Mouse (Mus musculus) embryonic facial prominence, embryonic 13.5 days (tissue): ENCODE results near the gene Rundc1. TPM values are rescaled to one million over a fixed set of nuclear protein-coding genes. Genes with fewer than 3 reads are reported as not detected.
"Not testable (repeated sequence)": the region's sequence is repeated elsewhere in the genome, so short reads cannot be mapped to it uniquely, and the experiment has no call there.

Source experiments
- ATAC-seq: fragments of 200-750 bp; cut with Nextera tagmentation; 2 replicates; pipeline ENCODE4 v1.8.0; 2017; ENCODE audit warnings: low read depth; ENCODE audit not compliant: insufficient number of reproducible peaks, insufficient read depth, low FRiP score, low TSS enrichment
- H3K27ac ChIP-seq: fragments of 300-500 bp; sonication (generic); 2 replicates; pipeline ENCODE4 v1.5.1; 2015; ENCODE audit warnings: moderate library complexity, mild to moderate bottlenecking, inconsistent platforms
- H3K27me3 ChIP-seq: fragments of 300-500 bp; sonication (generic); 2 replicates; pipeline ENCODE4 v1.6.1; 2015; ENCODE audit warnings: mild to moderate bottlenecking, inconsistent platforms
- H3K36me3 ChIP-seq: fragments of 300-500 bp; sonication (generic); 2 replicates; pipeline ENCODE4 v1.6.1; 2015; ENCODE audit warnings: mild to moderate bottlenecking, inconsistent platforms
- H3K4me1 ChIP-seq: fragments of 300-500 bp; sonication (generic); 2 replicates; pipeline ENCODE4 v1.6.1; 2015; ENCODE audit warnings: inconsistent platforms
- H3K4me2 ChIP-seq: fragments of 300-500 bp; sonication (generic); 2 replicates; pipeline ENCODE4 v1.6.1; 2015; ENCODE audit warnings: moderate library complexity, mild to moderate bottlenecking, inconsistent platforms
- H3K4me3 ChIP-seq: fragments of 300-500 bp; sonication (generic); 2 replicates; pipeline ENCODE4 v1.5.1; 2015; ENCODE audit warnings: mild to moderate bottlenecking, inconsistent platforms
- H3K9ac ChIP-seq: fragments of 300-500 bp; sonication (generic); 2 replicates; pipeline ENCODE4 v1.6.1; 2015; ENCODE audit warnings: mild to moderate bottlenecking, inconsistent platforms
- H3K9me3 ChIP-seq: fragments of 300-500 bp; sonication (generic); 2 replicates; pipeline ENCODE4 v1.6.1; 2016; ENCODE audit warnings: inconsistent platforms
- WGBS: fragments of 180-500 bp; shearing (Covaris S2); methylation state at CpG from one replicate; pipeline ENCODE4 v1.1.7; 2015; ENCODE audit warnings: mixed read lengths; 5-methylcytosine and 5-hydroxymethylcytosine counted together
- polyA plus RNA-seq: library from polyadenylated mRNA; unstranded; fragments of >200 nt; fragmentation: Nextera tagmentation; extraction: Ambion mirVana; gene quantifications from 2 replicates; pipeline ENCODE4 v1.2.1, GENCODE M21; 2015

Gene Rundc1
- polyA plus RNA-seq, 1 experiment from 2014 or later, result 19.5 TPM

- Histone ChIP-seq H3K4me3 (peak overlapping the region; percentile 72), H3K9me3 (no peaks in the 10 kb centered on the region), H3K27ac (0 out of 2 replicates have a peak overlapping the region, but pooled peaks have one; percentile 11), H3K27me3 (peaks cover 5% of the 10 kb centered on the region; the same call in 1 of the 2 replicates), H3K9ac (peak overlapping the region; percentile 79), H3K36me3 (no peaks in the 10 kb centered on the region), H3K4me2 (peak overlapping the region; percentile 94), H3K4me1 (peaks cover 37% of the 10 kb centered on the region)
- WGBS, result under 1% methylated on average over 28 of the region's 31 CpGs
- ATAC-seq, result peak; percentile 7; the same call in 1 of the 2 replicates
These were observed 43.4 kb downstream of the Rundc1 start for GRCm38 (mm10) chr11:101468263-101468688.

DNA sequence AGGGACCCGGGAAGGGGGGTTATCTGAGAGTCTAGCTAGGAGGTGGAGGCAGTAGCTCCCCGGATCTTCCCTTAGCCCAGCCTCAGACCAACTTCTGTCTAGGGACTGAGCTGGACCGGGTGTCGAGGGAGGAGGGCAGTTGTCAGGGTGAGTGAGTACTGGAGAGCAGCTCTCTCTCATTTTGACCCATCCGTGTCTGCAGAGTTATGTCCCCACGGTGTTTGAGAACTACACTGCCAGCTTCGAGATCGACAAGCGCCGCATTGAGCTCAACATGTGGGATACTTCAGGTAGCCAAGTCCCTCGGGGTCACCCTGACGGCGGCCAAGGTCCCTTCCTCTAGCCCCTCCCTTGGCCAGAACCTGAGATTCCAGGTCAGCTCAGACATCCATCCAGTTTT, 43.8 kb downstream of the Rundc1 start:
- no peaks in the 10 kb centered on the region for H3K36me3 ChIP-seq
- peaks cover 5% of the 10 kb centered on the region; the same call in 1 of the 2 replicates for H3K27me3 ChIP-seq
- no peak for ATAC-seq
- no peaks in the 10 kb centered on the region for H3K9me3 ChIP-seq
- peak overlapping the region; percentile 72 for H3K4me3 ChIP-seq
- no peak overlapping the region for H3K27ac ChIP-seq
- WGBS, result 3% methylated on average over 13 of the region's 13 CpGs
- H3K9ac ChIP-seq, result peak overlapping the region; percentile 79
- H3K4me1 ChIP-seq, result peaks cover 34% of the 10 kb centered on the region
- H3K4me2 ChIP-seq, result peak overlapping the region; percentile 94

DNA sequence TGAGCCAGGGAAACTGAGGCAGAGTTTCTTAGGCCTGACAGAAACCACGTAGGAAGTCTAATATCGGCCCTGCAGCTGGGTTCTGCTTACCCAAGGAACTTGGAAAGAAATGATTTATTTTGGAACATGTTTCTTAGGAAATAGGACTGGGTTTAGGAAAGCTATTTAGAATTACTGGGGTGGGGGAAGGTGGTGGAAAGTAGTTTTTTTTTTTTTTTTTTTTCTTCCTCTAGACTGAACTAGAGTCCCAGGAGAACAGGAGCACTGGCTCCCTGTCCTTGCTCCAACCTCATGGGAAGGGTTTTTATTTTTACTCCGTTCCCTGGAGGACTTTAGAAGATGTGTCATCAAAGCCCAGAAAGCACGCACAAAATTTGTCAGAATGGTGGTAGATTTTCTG, 44.3 kb downstream of the Rundc1 start:
- H3K4me3 ChIP-seq, result peak overlapping the region; percentile 72
- 0 out of 2 replicates have a peak overlapping the region, but pooled peaks have one; percentile 79 for H3K9ac ChIP-seq
- H3K36me3 ChIP-seq, result no peaks in the 10 kb centered on the region
- peaks cover 5% of the 10 kb centered on the region; the same call in 1 of the 2 replicates for H3K27me3 ChIP-seq
- peaks cover 29% of the 10 kb centered on the region for H3K4me1 ChIP-seq
- peak overlapping the region; percentile 94 for H3K4me2 ChIP-seq
- H3K27ac ChIP-seq, result no peak overlapping the region
- 62% methylated on average over 4 of the region's 4 CpGs for WGBS
- ATAC-seq, result no peak
- no peaks in the 10 kb centered on the region for H3K9me3 ChIP-seq

GRCm38 (mm10) chr11:101470206-101470605, 45.3 kb downstream of the Rundc1 start:
- Histone ChIP-seq H3K27me3 (peaks cover 5% of the 10 kb centered on the region; the same call in 1 of the 2 replicates), H3K36me3 (no peaks in the 10 kb centered on the region)
- WGBS, result 28% methylated on average over 7 of the region's 7 CpGs

DNA sequence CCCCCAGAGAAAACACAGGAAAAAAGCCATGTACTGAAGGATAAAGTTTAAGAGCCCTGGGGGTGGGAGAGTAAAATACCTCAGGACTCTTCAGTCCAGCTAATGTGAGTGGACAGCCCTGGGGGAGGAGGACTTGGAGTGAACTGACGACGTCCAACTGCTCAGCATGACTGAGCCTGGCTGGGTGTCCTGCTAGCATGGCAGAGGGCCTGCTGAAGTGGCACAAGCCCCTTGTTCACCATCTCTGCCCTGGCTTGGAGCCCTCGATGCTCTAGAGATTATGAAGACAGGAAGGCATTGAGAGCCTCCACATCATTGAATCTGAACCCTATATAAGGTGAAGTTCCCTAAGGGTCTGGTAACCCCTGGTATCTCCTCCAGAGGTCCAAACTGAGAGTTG, 47.0 kb downstream of the Rundc1 start:
- no peak overlapping the region for H3K27ac ChIP-seq
- WGBS, result 54% methylated on average over 3 of the region's 3 CpGs

More at GRCm38 (mm10) chr11:101470206-101470605, 45.3 kb downstream of the Rundc1 start:
- Histone ChIP-seq H3K27ac (no peak overlapping the region), H3K4me3 (no peak overlapping the region), H3K4me1 (peaks cover 19% of the 10 kb centered on the region), H3K4me2 (no peak overlapping the region), H3K9ac (no peak overlapping the region), H3K9me3 (no peaks in the 10 kb centered on the region)
- no peak for ATAC-seq

GRCm38 (mm10) chr11:101472336-101472735, 47.5 kb downstream of the Rundc1 start:
- Histone ChIP-seq H3K4me2 (no peak overlapping the region), H3K4me3 (no peak overlapping the region), H3K9ac (no peak overlapping the region), H3K27me3 (peaks cover 3% of the 10 kb centered on the region; the same call in 1 of the 2 replicates), H3K9me3 (no peaks in the 10 kb centered on the region), H3K36me3 (no peaks in the 10 kb centered on the region), H3K4me1 (peaks cover 18% of the 10 kb centered on the region), H3K27ac (no peak overlapping the region)
- ATAC-seq, result no peak
- 37% methylated on average over 7 of the region's 7 CpGs for WGBS

More for the DNA sequence above, 47.0 kb downstream of the Rundc1 start:
- no peak for ATAC-seq
- H3K27me3 ChIP-seq, result peaks cover 3% of the 10 kb centered on the region; the same call in 1 of the 2 replicates
- H3K9me3 ChIP-seq, result no peaks in the 10 kb centered on the region
- no peaks in the 10 kb centered on the region for H3K36me3 ChIP-seq
- H3K9ac ChIP-seq, result no peak overlapping the region
- H3K4me3 ChIP-seq, result no peak overlapping the region
- no peak overlapping the region for H3K4me2 ChIP-seq
- peaks cover 19% of the 10 kb centered on the region for H3K4me1 ChIP-seq

DNA sequence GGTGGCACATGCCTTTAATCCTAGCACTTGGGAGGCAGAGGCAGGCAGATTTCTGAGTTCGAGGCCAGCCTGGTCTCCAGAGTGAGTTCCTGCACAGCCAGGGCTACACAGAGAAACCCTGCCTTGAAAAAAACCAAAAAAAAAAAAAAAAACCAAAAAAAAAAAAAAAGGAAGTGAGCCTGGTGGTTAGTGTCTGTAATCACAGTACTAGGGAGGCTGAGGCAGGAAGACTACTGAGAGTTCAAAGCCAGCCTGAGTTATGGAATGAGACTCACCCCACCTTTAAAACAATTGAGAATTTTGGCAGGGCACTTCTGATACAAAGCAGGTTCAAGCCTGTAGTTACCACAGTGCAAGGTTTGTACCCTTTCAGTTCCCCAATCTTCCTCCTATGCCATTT, 48.8 kb downstream of the Rundc1 start:
- not testable (repeated sequence) for H3K4me2 ChIP-seq, H3K27me3 ChIP-seq, H3K4me3 ChIP-seq, H3K9me3 ChIP-seq, H3K27ac ChIP-seq, H3K9ac ChIP-seq, H3K36me3 ChIP-seq, ATAC-seq
- 75% methylated on average over 1 of the region's 1 CpGs for WGBS
- H3K4me1 ChIP-seq, result peaks cover 11% of the 10 kb centered on the region; the same call in 1 of the 2 replicates

DNA sequence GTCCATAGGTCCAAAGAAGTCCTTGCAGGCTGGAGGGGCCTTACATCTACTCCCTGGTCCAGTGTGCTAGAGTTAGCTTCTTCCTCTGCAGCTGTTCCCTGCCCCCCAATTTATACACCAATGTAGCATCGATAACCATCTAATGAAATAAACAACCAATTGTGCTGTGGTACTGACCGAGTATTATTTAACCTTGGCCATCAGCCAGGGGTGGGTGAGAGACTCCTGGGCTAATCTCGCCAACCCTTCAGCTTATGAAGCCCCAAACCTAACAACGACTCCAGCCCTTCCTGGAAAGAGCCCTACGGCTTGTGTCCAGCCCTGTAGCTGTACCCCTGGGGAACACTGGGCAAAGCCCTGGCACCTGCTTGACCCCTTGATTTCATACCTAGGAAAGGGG, 49.4 kb downstream of the Rundc1 start:
- Histone ChIP-seq H3K4me2 (no peak overlapping the region), H3K36me3 (no peaks in the 10 kb centered on the region), H3K27ac (no peak overlapping the region), H3K4me3 (no peak overlapping the region), H3K9me3 (no peaks in the 10 kb centered on the region), H3K9ac (no peak overlapping the region), H3K27me3 (peaks cover 3% of the 10 kb centered on the region), H3K4me1 (peaks cover 13% of the 10 kb centered on the region; the same call in 1 of the 2 replicates)
- 76% methylated on average over 5 of the region's 5 CpGs for WGBS
- ATAC-seq, result no peak

DNA sequence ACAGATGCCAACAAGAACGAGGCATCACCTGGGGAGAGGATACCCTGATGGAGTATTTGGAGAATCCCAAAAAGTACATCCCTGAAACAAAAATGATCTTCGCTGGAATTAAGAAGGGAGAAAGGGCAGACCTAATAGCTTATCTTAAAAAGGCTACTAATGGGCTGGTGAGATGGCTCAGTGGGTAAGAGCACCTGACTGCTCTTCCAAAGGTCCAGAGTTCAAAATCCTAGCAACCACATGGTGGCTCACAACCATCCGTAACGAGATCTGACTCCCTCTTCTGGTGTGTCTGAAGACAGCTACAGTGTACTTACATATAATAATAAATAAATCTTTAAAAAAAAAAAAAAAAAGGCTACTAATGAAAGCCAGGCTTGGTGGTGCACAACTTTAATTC, 51.5 kb downstream of the Rundc1 start:
- not testable (repeated sequence) for H3K27ac ChIP-seq, H3K4me3 ChIP-seq, H3K9me3 ChIP-seq, ATAC-seq, H3K9ac ChIP-seq, H3K36me3 ChIP-seq, H3K27me3 ChIP-seq, H3K4me2 ChIP-seq
- peaks cover 13% of the 10 kb centered on the region; the same call in 1 of the 2 replicates for H3K4me1 ChIP-seq
- WGBS, result 92% methylated on average over 4 of the region's 4 CpGs

DNA sequence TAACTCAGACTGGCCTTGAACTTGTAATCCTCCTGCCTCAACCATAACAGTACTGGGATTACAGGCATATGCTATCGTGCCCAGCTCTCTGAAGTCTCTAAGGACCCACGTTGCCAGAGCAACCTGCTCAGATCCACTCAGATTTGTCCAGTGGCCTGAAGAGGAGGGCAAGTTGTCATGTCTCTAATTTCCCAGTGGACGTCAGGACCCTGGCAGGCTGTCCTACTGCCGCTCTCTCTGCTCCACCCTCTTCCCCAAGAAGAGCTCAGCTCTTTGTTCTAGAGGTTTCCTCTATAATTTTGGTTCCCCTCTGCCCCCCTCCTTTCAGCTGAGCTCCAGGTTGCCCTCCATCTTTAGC, 52.3 kb downstream of the Rundc1 start:
- H3K4me2 ChIP-seq, result no peak overlapping the region
- ATAC-seq, result no peak
- peaks cover 13% of the 10 kb centered on the region; the same call in 1 of the 2 replicates for H3K4me1 ChIP-seq
- WGBS, result 40% methylated on average over 4 of the region's 4 CpGs
- no peak overlapping the region for H3K9ac ChIP-seq
- no peaks in the 10 kb centered on the region for H3K36me3 ChIP-seq
- H3K9me3 ChIP-seq, result no peaks in the 10 kb centered on the region
- H3K4me3 ChIP-seq, result no peak overlapping the region
- H3K27ac ChIP-seq, result no peak overlapping the region
- H3K27me3 ChIP-seq, result peaks cover 3% of the 10 kb centered on the region

DNA sequence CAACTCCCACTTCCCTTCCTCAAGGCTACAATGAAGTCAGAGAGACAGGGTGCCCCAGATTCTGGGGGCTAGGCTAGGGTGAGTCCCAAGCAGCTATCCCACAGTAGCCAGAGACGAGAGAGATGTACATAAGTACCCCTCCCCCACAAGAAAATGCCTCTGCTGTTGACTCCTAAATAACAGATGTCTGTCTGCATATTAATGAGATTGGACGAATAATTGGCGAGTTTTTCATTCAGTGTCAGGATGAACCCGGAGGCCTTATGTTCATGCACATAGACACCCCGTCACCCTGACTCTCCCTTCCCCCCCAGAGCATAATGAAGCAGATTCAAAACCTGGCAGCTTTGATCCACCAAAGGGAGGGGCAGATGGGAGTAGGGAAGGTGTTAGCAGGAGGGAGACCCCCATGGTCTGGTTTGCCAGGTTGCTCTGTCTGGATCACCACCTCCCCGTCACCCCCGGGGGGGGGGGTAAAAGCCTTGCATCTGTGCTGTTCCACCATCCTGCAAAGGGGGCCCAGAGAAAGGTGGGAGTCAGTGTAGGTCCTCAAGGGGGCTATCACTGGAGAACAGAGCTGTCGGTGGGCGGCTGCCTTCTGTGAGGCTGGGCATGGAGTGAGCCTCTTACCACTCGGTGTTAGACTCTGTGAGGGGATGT, 52.8 kb downstream of the Rundc1 start:
- H3K27ac ChIP-seq, result no peak overlapping the region
- no peak for ATAC-seq
- WGBS, result 51% methylated on average over 10 of the region's 10 CpGs

GRCm38 (mm10) chr11:101479171-101479635, 54.3 kb downstream of the Rundc1 start:
- H3K36me3 ChIP-seq, result no peaks in the 10 kb centered on the region
- H3K27me3 ChIP-seq, result no peaks in the 10 kb centered on the region; the same call in 1 of the 2 replicates
- 7% methylated on average over 18 of the region's 18 CpGs for WGBS
- ATAC-seq, result no peak
- peak overlapping the region; percentile 44 for H3K4me2 ChIP-seq
- peaks cover 10% of the 10 kb centered on the region; the same call in 1 of the 2 replicates for H3K4me1 ChIP-seq
- H3K9me3 ChIP-seq, result no peaks in the 10 kb centered on the region
- peak overlapping the region; percentile 16; the same call in 1 of the 2 replicates for H3K9ac ChIP-seq
- peak overlapping the region; percentile 16; the same call in 1 of the 2 replicates for H3K4me3 ChIP-seq
- H3K27ac ChIP-seq, result 0 out of 2 replicates have a peak overlapping the region, but pooled peaks have one; percentile 7

More for the DNA sequence above, 52.8 kb downstream of the Rundc1 start:
- Histone ChIP-seq H3K4me1 (peaks cover 10% of the 10 kb centered on the region; the same call in 1 of the 2 replicates), H3K9ac (no peak overlapping the region), H3K36me3 (no peaks in the 10 kb centered on the region), H3K9me3 (no peaks in the 10 kb centered on the region), H3K4me2 (no peak overlapping the region), H3K4me3 (no peak overlapping the region), H3K27me3 (no peaks in the 10 kb centered on the region; the same call in 1 of the 2 replicates)
